Mouse (Mus musculus): Measurements from ENCODE around the gene Arhgef2. TPM values are rescaled to one million over a fixed set of nuclear protein-coding genes. Genes with fewer than 3 reads are reported as not detected.

Arhgef2 gene
- total and polyA plus RNA-seq, 2 experiments from 2014 or later: 57.1 to 93.4 TPM

GRCm38 (mm10) chr3:88653516-88654370, 48.0 kb downstream of the Arhgef2 start:
- no peak overlapping the region for H3K9ac ChIP-seq (replicated peaks; ENCODE audit: low read length)
- DNase-seq (ENCODE audit: low spot score): no peak
- no peak overlapping the region for H3K4me2 ChIP-seq (ENCODE audit: low read depth, low read length)
- no peak overlapping the region for H3K4me3 ChIP-seq (ENCODE audit: low read length)
- no peaks in the 10 kb centered on the region; the same call in 1 of the 2 replicates for H3K4me1 ChIP-seq (ENCODE audit: insufficient read depth, low read length)
- no peak overlapping the region for H3K27ac ChIP-seq
- no peak for TF ChIP-seq CTCF (IDR thresholded peaks at IDR 0.05; ENCODE audit: low read depth)
- no peaks in the 10 kb centered on the region for H3K9me3 ChIP-seq (ENCODE audit: low read length)
- no peaks in the 10 kb centered on the region for H3K36me3 ChIP-seq (ENCODE audit: insufficient read depth, low read length)
- 75% methylated on average over 6 of the region's 6 CpGs for WGBS
- no peak for ATAC-seq
- H3K27me3 ChIP-seq (ENCODE audit: insufficient read depth, low read length): no peaks in the 10 kb centered on the region

GRCm38 (mm10) chr3:88654621-88655020, 48.9 kb downstream of the Arhgef2 start:
- H3K4me3 ChIP-seq (ENCODE audit: low read length): no peak overlapping the region
- no peaks in the 10 kb centered on the region; the same call in 1 of the 2 replicates for H3K4me1 ChIP-seq (ENCODE audit: insufficient read depth, low read length)
- no peaks in the 10 kb centered on the region for H3K36me3 ChIP-seq (ENCODE audit: insufficient read depth, low read length)
- DNase-seq (ENCODE audit: low spot score) (no peak), ATAC-seq (no peak)
- H3K9me3 ChIP-seq (ENCODE audit: low read length): no peaks in the 10 kb centered on the region
- no peak overlapping the region for H3K27ac ChIP-seq
- TF ChIP-seq CTCF (IDR thresholded peaks at IDR 0.05; ENCODE audit: low read depth): no peak
- no peaks in the 10 kb centered on the region for H3K27me3 ChIP-seq (ENCODE audit: insufficient read depth, low read length)
- WGBS: 67% methylated on average over 4 of the region's 4 CpGs
- no peak overlapping the region for H3K9ac ChIP-seq (replicated peaks; ENCODE audit: low read length)
- no peak overlapping the region for H3K4me2 ChIP-seq (ENCODE audit: low read depth, low read length)

- no peak for DNase-seq (ENCODE audit: low spot score)
- no peak for ATAC-seq
- no peak overlapping the region for H3K9ac ChIP-seq (replicated peaks; ENCODE audit: low read length)
- no peaks in the 10 kb centered on the region for H3K9me3 ChIP-seq (ENCODE audit: low read length)
- H3K36me3 ChIP-seq (ENCODE audit: insufficient read depth, low read length): no peaks in the 10 kb centered on the region
- no peaks in the 10 kb centered on the region for H3K27me3 ChIP-seq (ENCODE audit: insufficient read depth, low read length)
- no peak for TF ChIP-seq CTCF (IDR thresholded peaks at IDR 0.05; ENCODE audit: low read depth)
- WGBS: 85% methylated on average over 8 of the region's 8 CpGs
- H3K4me1 ChIP-seq (ENCODE audit: insufficient read depth, low read length): no peaks in the 10 kb centered on the region; the same call in 1 of the 2 replicates
- H3K4me3 ChIP-seq (ENCODE audit: low read length): no peak overlapping the region
- no peak overlapping the region for H3K4me2 ChIP-seq (ENCODE audit: low read depth, low read length)
- no peak overlapping the region for H3K27ac ChIP-seq
These were observed 49.9 kb downstream of the Arhgef2 start for GRCm38 (mm10) chr3:88655619-88656018.

GRCm38 (mm10) chr3:88658441-88659127, 52.8 kb downstream of the Arhgef2 start:
- no peaks in the 10 kb centered on the region; the same call in 1 of the 2 replicates for H3K4me1 ChIP-seq (ENCODE audit: insufficient read depth, low read length)
- no peaks in the 10 kb centered on the region for H3K27me3 ChIP-seq (ENCODE audit: insufficient read depth, low read length)
- 75% methylated on average over 5 of the region's 5 CpGs for WGBS

GRCm38 (mm10) chr3:88659798-88660197, 54.0 kb downstream of the Arhgef2 start:
- Histone ChIP-seq H3K4me3 (ENCODE audit: low read length) (no peak overlapping the region), H3K27ac (no peak overlapping the region), H3K4me1 (ENCODE audit: insufficient read depth, low read length) (no peaks in the 10 kb centered on the region; the same call in 1 of the 2 replicates), H3K4me2 (ENCODE audit: low read depth, low read length) (no peak overlapping the region), H3K9me3 (ENCODE audit: low read length) (no peaks in the 10 kb centered on the region), H3K27me3 (ENCODE audit: insufficient read depth, low read length) (no peaks in the 10 kb centered on the region), H3K36me3 (ENCODE audit: insufficient read depth, low read length) (no peaks in the 10 kb centered on the region), H3K9ac (replicated peaks; ENCODE audit: low read length) (no peak overlapping the region)
- TF ChIP-seq CTCF (IDR thresholded peaks at IDR 0.05; ENCODE audit: low read depth): no peak
- ATAC-seq (no peak), DNase-seq (ENCODE audit: low spot score) (no peak)
- 46% methylated on average over 6 of the region's 6 CpGs for WGBS

More at GRCm38 (mm10) chr3:88658441-88659127, 52.8 kb downstream of the Arhgef2 start:
- Histone ChIP-seq H3K36me3 (ENCODE audit: insufficient read depth, low read length) (no peaks in the 10 kb centered on the region), H3K4me3 (ENCODE audit: low read length) (no peak overlapping the region), H3K27ac (no peak overlapping the region), H3K4me2 (ENCODE audit: low read depth, low read length) (no peak overlapping the region), H3K9me3 (ENCODE audit: low read length) (no peaks in the 10 kb centered on the region), H3K9ac (replicated peaks; ENCODE audit: low read length) (no peak overlapping the region)
- ATAC-seq: no peak
- no peak for TF ChIP-seq CTCF (IDR thresholded peaks at IDR 0.05; ENCODE audit: low read depth)
- DNase-seq (ENCODE audit: low spot score): no peak

- 86% methylated on average over 4 of the region's 4 CpGs for WGBS
These were observed 58.3 kb downstream of the Arhgef2 start for GRCm38 (mm10) chr3:88664095-88664494.

More at GRCm38 (mm10) chr3:88664095-88664494, 58.3 kb downstream of the Arhgef2 start:
- ATAC-seq (no peak), DNase-seq (ENCODE audit: low spot score) (no peak)
- Histone ChIP-seq H3K4me2 (ENCODE audit: low read depth, low read length) (no peak overlapping the region), H3K27ac (no peak overlapping the region), H3K27me3 (ENCODE audit: insufficient read depth, low read length) (no peaks in the 10 kb centered on the region), H3K4me1 (ENCODE audit: insufficient read depth, low read length) (no peaks in the 10 kb centered on the region), H3K9me3 (ENCODE audit: low read length) (no peaks in the 10 kb centered on the region), H3K9ac (replicated peaks; ENCODE audit: low read length) (no peak overlapping the region), H3K36me3 (ENCODE audit: insufficient read depth, low read length) (no peaks in the 10 kb centered on the region), H3K4me3 (ENCODE audit: low read length) (no peak overlapping the region)
- TF ChIP-seq CTCF (IDR thresholded peaks at IDR 0.05; ENCODE audit: low read depth): no peak
